Mouse (Mus musculus) thymus, adult 2 months (tissue): ENCODE results near the gene Map3k6. TPM values are rescaled to one million over a fixed set of nuclear protein-coding genes. Genes with fewer than 3 reads are reported as not detected.

Source experiments
- DNase-seq: peaks from one replicate; pipeline ENCODE4 v3.0.0; 2021
- H3K27ac ChIP-seq: fragments of 200-500 bp; 2 replicates; pipeline ENCODE4 v1.5.1; 2012; ENCODE audit warnings: low read length, control low read depth; ENCODE audit not compliant: control insufficient read depth, insufficient read depth
- H3K27me3 ChIP-seq: fragments of 200-500 bp; 2 replicates; pipeline ENCODE4 v1.6.1; 2012; ENCODE audit warnings: mild to moderate bottlenecking, low read length, moderate library complexity, mixed read lengths; ENCODE audit not compliant: control insufficient read depth, insufficient read depth
- H3K36me3 ChIP-seq: fragments of 200-500 bp; 2 replicates; pipeline ENCODE4 v1.6.1; 2012; ENCODE audit warnings: mild to moderate bottlenecking, low read length, moderate library complexity; ENCODE audit not compliant: control insufficient read depth, insufficient read depth
- H3K4me1 ChIP-seq: fragments of 200-500 bp; replicated peaks from 2 replicates; pipeline ENCODE4 v1.6.1; 2012; ENCODE audit warnings: low read length; ENCODE audit not compliant: control insufficient read depth, insufficient read depth
- H3K4me3 ChIP-seq: fragments of 200-500 bp; 2 replicates; pipeline ENCODE4 v1.5.1; 2012; ENCODE audit warnings: mild to moderate bottlenecking, low read length, control low read depth, moderate library complexity; ENCODE audit not compliant: control insufficient read depth, insufficient read depth
- CTCF ChIP-seq: fragments of 200-500 bp; IDR thresholded peaks from 2 replicates; pipeline ENCODE4 v1.5.1; 2012; ENCODE audit warnings: mild to moderate bottlenecking, control low read depth, low read length, moderate library complexity, borderline replicate concordance; ENCODE audit not compliant: control insufficient read depth, poor library complexity, insufficient read depth; ENCODE audit errors: extremely low read depth
- POLR2A ChIP-seq: fragments of 200-500 bp; IDR thresholded peaks from 2 replicates; pipeline ENCODE4 v1.6.1; 2012; ENCODE audit warnings: mild to moderate bottlenecking, low read length, control low read depth, moderate library complexity; ENCODE audit not compliant: control insufficient read depth, poor library complexity, insufficient read depth; ENCODE audit errors: extremely low read depth
- WGBS: fragments of 180-500 bp; shearing (Covaris S2); methylation state at CpG from one replicate; pipeline ENCODE4 v1.1.7; 2018; 5-methylcytosine and 5-hydroxymethylcytosine counted together
- polyA plus RNA-seq: library from polyadenylated mRNA; depleted of rRNA; stranded (reverse); fragments of >200 nt; gene quantifications from 2 replicates; pipeline ENCODE4 v1.2.3, GENCODE M21; 2012

The Map3k6 gene
- polyA plus RNA-seq, 1 experiment: 4.6 TPM

DNA sequence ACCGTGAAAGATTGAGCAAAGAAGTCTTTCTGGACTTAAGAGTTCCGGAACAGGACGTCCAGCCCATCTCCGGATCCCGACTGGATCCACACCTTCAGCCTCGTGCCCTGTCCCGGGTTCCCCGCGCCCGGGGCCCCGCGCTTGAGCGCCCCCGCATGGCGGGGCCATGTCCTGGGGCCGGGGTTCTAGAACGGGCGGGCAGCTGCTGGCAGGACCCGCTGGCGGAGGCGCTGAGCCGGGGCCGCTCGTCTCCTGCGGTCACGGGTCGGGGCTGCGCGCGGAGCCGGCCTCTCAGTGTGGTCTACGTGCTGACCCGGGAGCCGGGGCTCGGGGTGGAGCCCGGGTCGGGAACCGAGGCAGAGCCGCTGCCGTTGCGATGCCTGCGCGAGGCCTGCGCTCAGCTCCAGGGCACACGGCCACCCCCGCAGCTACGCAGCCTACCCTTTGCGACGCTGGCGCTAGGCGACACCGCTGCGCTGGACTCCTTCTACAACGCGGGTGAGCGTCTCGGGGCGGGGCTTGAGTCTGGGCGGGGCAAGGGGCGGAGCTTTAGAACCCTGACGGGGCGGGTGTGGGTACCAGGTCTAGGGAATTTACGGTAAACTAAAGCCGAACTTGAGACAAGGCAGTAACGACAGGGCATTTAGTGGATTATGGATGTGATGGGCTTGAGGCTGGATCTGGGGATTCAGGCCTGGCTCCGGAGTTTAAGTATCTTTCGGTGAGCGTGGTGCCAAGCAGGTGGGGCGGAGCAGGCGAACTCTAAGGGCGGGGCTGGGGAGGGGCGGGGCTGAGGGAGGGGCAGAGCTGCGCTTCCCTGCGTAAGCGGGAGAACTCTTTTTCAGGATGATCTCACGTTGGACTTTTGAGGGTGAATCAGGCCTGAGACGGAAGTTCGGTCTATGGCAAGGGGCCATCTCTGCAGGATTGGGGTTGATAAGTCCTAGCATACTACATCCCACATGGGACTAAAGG, 603 bp downstream of the Map3k6 start:
- Histone ChIP-seq H3K36me3 (no peaks in the 10 kb centered on the region), H3K27me3 (no peaks in the 10 kb centered on the region), H3K4me1 (peaks cover 39% of the 10 kb centered on the region), H3K27ac (no peak overlapping the region), H3K4me3 (peak overlapping the region; percentile 70)
- WGBS: under 1% methylated on average over 78 of the region's 78 CpGs
- peak; percentile 88 for DNase-seq
- TF ChIP-seq POLR2A: peak; percentile 55
- peak; percentile 64; the same call in 1 of the 2 replicates for TF ChIP-seq CTCF

DNA sequence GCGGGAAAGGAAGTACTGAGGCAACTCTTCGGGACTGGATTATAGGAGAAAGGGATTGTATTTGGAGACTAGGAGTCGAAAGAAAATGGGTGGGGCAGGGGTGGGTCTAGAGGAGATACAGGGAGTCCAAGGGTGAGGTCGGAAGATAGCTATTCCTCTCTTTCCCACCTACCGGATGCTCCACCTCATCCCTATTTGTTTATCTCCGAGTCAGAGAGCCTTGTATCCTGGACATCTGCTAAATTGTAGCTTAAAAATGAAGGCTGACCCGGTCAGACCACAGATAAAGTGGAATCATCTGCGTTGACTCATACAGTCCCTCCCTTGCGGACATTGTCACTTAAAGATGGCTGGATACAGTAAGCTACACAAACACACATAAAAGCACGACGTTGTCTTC, 1.3 kb downstream of the Map3k6 start:
- Histone ChIP-seq H3K4me1 (peaks cover 44% of the 10 kb centered on the region), H3K36me3 (no peaks in the 10 kb centered on the region), H3K27ac (no peak overlapping the region), H3K4me3 (no peak overlapping the region), H3K27me3 (no peaks in the 10 kb centered on the region)
- no peak for DNase-seq
- 61% methylated on average over 11 of the region's 11 CpGs for WGBS
- no peak for TF ChIP-seq CTCF
- TF ChIP-seq POLR2A: no peak

DNA sequence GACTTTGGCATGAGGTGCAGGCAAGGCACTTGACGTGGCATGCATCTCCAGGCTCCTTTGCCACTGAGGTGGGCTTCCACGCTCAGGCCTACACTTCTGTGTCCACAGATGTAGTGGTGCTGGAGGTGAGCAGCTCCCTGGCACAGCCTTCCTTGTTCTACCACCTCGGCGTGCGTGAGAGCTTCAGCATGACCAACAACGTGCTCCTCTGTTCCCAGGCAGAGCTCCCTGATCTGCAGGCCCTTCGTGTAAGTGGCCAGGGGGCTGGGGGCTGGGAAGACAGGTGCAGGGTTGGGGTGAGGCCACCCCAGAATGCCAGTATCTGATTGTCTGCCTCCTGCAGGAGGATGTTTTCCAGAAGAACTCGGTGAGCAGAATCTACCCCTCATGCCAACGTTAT, 2.1 kb downstream of the Map3k6 start:
- H3K4me1 ChIP-seq: peaks cover 42% of the 10 kb centered on the region
- 90% methylated on average over 9 of the region's 9 CpGs for WGBS
- no peaks in the 10 kb centered on the region for H3K36me3 ChIP-seq
- H3K27me3 ChIP-seq: no peaks in the 10 kb centered on the region
- no peak for TF ChIP-seq POLR2A
- no peak for TF ChIP-seq CTCF
- H3K4me3 ChIP-seq: no peak overlapping the region
- no peak for DNase-seq
- H3K27ac ChIP-seq: no peak overlapping the region

DNA sequence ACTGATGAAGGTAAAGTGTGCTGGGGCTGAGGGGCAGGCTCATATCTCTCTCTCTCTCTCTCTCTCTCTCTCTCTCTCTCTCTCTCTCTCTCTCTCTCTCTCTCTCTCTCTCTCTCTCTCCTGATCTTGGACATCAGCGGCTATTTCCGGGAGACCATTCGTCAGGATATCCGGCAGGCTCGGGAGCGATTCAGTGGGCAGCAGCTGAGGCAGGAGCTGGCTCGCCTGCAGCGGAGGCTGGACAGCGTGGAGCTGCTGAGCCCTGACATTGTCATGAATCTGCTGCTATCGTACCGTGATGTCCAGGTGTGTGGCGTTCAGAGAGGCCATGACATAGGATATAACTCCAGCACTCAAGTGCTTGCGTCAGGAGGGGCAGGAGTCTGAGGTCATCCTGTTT, 2.9 kb downstream of the Map3k6 start:
- TF ChIP-seq CTCF (no peak), POLR2A (no peak)
- Histone ChIP-seq H3K4me1 (peaks cover 35% of the 10 kb centered on the region), H3K4me3 (no peak overlapping the region), H3K27me3 (no peaks in the 10 kb centered on the region), H3K27ac (no peak overlapping the region), H3K36me3 (no peaks in the 10 kb centered on the region)
- 92% methylated on average over 13 of the region's 13 CpGs for whole genome bisulfite sequencing
- no peak for DNase-seq

DNA sequence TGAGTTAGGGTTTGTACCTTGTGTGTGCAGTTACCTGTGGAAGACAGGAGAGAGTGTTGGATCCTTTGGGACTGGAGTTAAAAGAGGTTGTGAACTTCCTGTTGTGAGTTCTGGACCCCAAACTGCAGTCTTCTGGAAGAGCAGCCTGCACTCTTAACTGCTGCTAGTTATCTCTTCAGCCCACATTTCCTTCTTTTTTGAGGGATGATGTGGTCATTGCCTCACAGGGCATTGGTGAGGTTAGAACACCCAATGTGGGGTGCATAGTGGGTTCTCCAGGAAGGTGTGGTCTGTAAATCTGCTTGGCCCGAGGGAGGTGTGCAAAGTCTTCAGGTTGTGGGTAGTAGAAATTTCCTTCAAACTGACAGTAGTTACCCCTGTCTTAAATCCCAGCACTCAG, 3.7 kb downstream of the Map3k6 start:
- Histone ChIP-seq H3K4me1 (peaks cover 35% of the 10 kb centered on the region), H3K4me3 (no peak overlapping the region), H3K27me3 (no peaks in the 10 kb centered on the region), H3K27ac (no peak overlapping the region), H3K36me3 (no peaks in the 10 kb centered on the region)
- DNase-seq: no peak
- WGBS: 9% methylated on average over 1 of the region's 1 CpGs
- no peak for TF ChIP-seq POLR2A

DNA sequence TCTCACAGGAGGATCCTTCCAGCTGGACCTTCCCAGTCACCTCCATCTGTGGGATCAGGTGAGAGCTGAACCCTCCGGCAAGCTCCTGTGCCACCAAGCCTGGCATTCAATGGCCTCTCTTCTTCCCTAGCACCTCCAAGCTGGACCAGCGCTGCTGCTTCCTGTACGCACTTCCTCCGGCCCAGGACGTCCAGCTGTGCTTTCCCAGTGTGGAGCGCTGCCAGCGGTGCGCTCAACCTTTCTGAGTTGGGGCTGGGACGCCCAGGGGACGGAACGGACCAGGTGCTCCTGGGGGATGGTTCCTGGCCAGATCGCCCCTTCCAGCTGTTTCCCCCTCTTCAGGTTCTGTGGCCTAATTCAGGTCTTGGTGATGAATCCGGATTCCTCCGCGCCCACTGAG, 6.5 kb downstream of the Map3k6 start:
- Histone ChIP-seq H3K4me3 (no peak overlapping the region), H3K27ac (no peak overlapping the region), H3K36me3 (no peaks in the 10 kb centered on the region), H3K27me3 (no peaks in the 10 kb centered on the region), H3K4me1 (peaks cover 30% of the 10 kb centered on the region)
- DNase-seq: no peak
- WGBS: 93% methylated on average over 15 of the region's 15 CpGs
- no peak for TF ChIP-seq POLR2A
- no peak for TF ChIP-seq CTCF

DNA sequence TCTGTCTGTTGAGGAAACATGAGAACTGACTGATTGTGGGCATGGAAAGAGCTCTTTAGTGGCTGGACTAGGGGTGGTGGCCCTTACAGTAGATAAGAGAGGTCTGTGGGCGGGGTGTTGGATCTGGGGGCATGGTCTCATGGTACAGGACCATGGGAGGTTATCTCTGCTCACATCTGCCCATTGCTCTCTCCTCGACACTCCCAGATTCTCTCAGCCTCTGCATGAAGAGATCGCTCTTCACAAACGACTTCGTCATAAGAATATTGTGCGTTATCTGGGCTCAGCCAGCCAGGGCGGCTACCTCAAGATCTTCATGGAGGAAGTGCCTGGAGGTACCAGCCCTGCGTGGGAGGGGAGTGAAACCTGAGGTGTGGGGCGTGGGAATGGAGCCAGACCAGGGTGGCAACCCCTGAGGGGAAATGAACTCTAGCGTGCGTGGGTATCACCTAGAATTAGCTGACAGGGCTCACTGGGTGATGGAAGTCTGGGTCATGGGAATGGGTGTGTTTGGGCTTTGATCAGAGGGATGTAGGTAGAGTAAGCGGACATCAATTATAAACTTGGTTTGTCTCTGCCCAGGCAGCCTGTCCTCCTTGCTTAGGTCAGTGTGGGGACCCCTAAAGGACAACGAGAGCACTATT, 7.3 kb downstream of the Map3k6 start:
- Histone ChIP-seq H3K4me1 (peaks cover 30% of the 10 kb centered on the region), H3K27ac (no peak overlapping the region), H3K36me3 (no peaks in the 10 kb centered on the region), H3K4me3 (no peak overlapping the region), H3K27me3 (no peaks in the 10 kb centered on the region)
- TF ChIP-seq CTCF (no peak), POLR2A (no peak)
- 73% methylated on average over 13 of the region's 13 CpGs for WGBS
- DNase-seq: no peak
